Mouse (Mus musculus) hindbrain, embryonic 14.5 days (tissue): Measurements from ENCODE around the gene Lpo. TPM values are rescaled to one million over a fixed set of nuclear protein-coding genes. Genes with fewer than 3 reads are reported as not detected.

Source experiments
- ATAC-seq: fragments of 200-750 bp; cut with Nextera tagmentation; 2 replicates; pipeline ENCODE4 v1.8.0; 2017; ENCODE audit warnings: moderate number of reproducible peaks, mild to moderate bottlenecking, moderate TSS enrichment, moderate library complexity; ENCODE audit not compliant: low FRiP score
- DNase-seq: peaks from one replicate; pipeline ENCODE4 v3.0.0-alpha.2; 2015; ENCODE audit warnings: low spot score
- H3K27ac ChIP-seq: fragments of 300-500 bp; sonication (generic); 2 replicates; pipeline ENCODE4 v1.5.1; 2014; ENCODE audit warnings: mild to moderate bottlenecking, moderate library complexity
- H3K27me3 ChIP-seq: fragments of 300-500 bp; sonication (generic); 2 replicates; pipeline ENCODE4 v1.6.1; 2014; ENCODE audit warnings: mild to moderate bottlenecking, low read length, mixed read lengths; ENCODE audit not compliant: control insufficient read depth, insufficient read depth
- H3K36me3 ChIP-seq: fragments of 300-500 bp; sonication (generic); replicated peaks from 2 replicates; pipeline ENCODE4 v1.6.1; 2014; ENCODE audit not compliant: control insufficient read depth, insufficient read depth
- H3K4me1 ChIP-seq: fragments of 300-500 bp; sonication (generic); replicated peaks from 2 replicates; pipeline ENCODE4 v1.6.1; 2014; ENCODE audit warnings: antibody characterized with exemption, low read length, mixed read lengths; ENCODE audit not compliant: control insufficient read depth, insufficient read depth
- H3K4me2 ChIP-seq: fragments of 300-500 bp; sonication (generic); replicated peaks from 2 replicates; pipeline ENCODE4 v1.6.1; 2014; ENCODE audit warnings: mild to moderate bottlenecking, moderate library complexity
- H3K4me3 ChIP-seq: fragments of 300-500 bp; sonication (generic); replicated peaks from 2 replicates; pipeline ENCODE4 v1.5.1; 2014; ENCODE audit warnings: mild to moderate bottlenecking, low read length
- H3K9ac ChIP-seq: fragments of 300-500 bp; sonication (generic); 2 replicates; pipeline ENCODE4 v1.6.1; 2014
- H3K9me3 ChIP-seq: fragments of 300-500 bp; sonication (generic); 2 replicates; pipeline ENCODE4 v1.6.1; 2016; ENCODE audit warnings: low read length; ENCODE audit not compliant: control insufficient read depth
- WGBS: fragments of 180-500 bp; shearing (Covaris S2); extraction: QIAGEN DNeasy Blood & Tissue Kit; methylation state at CpG from one replicate; pipeline ENCODE4 v1.1.7; 2014; 5-methylcytosine and 5-hydroxymethylcytosine counted together
- polyA plus RNA-seq: library from polyadenylated mRNA; unstranded; fragments of >200 nt; fragmentation: Nextera tagmentation; extraction: Ambion mirVana; gene quantifications from 2 replicates; pipeline ENCODE4 v1.2.1, GENCODE M21; 2014

The Lpo gene
- polyA plus RNA-seq, 1 experiment from 2014 or later = 2.2 TPM

DNA sequence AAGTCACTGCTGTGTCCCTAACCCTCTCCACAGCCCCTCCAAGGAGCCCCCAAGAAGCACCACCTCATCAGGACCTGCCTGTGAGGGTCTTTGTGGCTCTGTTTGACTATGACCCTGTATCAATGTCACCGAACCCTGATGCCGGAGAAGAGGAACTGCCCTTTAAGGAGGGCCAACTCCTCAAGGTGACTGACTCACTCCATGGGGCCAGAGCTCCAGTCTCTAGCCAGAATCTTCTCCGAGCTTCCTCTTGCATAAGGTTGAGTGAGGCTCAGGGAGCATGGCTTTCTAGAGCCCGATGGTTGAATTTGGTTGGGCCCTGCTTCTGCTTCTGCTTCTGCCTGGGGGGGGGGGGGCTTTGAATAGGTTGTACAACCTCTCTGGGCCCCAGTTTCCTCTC is 48.7 kb downstream of the Lpo start:
- H3K36me3 ChIP-seq = peaks cover 66% of the 10 kb centered on the region
- 88% methylated on average over 4 of the region's 4 CpGs for WGBS

DNA sequence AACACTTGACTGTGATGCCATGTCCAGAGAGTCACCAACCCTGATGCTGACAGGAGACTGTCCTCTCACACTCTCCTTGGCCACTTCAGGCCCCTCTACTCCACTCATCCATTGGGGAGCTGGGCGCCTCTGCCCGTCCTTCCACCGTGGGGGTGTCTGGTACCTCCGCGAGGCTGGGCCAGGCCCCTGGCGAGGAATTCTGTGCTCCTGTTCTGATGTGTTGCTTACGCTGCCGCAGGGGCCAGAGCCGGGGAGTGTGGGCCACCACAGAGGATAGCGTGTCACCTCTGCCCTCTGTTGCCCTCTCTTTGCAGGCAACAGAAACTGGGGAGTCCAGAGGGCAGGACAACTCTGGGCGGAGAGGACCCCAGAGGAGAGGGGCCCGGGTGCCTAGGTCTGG is 49.2 kb downstream of the Lpo start:
- Histone ChIP-seq H3K4me3 (no peak overlapping the region), H3K36me3 (peaks cover 65% of the 10 kb centered on the region)

More for the DNA sequence above, 48.7 kb downstream of the Lpo start:
- Histone ChIP-seq H3K4me1 (0 out of 2 replicates have a peak, but pooled peaks cover 6% of the 10 kb centered on the region), H3K27me3 (no peaks in the 10 kb centered on the region), H3K4me2 (no peak overlapping the region), H3K27ac (no peak overlapping the region), H3K4me3 (no peak overlapping the region), H3K9me3 (no peaks in the 10 kb centered on the region), H3K9ac (no peak overlapping the region)
- ATAC-seq (no peak), DNase-seq (no peak)

DNA sequence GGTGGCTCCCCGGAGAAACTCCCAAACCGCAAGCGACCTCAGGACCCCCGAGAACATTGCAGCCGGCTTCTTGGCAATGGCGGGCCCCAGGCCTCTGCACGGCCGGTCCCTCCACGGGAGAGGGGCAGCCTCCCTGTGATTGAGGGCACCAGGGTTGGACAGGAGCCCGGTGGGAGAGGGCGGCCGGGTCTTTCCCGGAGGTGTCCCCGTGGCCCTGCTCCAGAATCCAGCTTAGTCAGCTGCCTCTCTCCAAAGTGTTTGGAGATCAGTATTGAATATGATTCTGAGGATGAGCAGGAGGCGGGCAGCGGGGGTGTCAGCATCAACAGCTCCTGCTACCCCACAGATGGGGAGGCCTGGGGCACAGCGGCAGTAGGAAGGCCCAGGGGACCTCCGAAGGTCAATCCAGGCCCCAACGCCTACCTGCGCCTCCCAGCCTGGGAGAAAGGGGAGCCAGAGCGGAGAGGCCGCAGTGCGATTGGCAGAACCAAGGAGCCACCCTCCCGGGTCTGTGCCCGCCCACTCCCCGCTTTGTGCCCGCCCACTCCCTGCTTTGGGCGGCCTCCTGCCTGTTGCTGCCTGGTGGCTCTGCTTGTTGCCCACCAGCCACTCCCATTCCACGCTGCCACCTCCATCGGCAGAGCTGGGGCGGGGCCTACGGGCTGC is 49.9 kb downstream of the Lpo start:
- Histone ChIP-seq H3K4me1 (0 out of 2 replicates have a peak, but pooled peaks cover 6% of the 10 kb centered on the region), H3K27ac (no peak overlapping the region), H3K4me2 (peak overlapping the region; percentile 50), H3K4me3 (peak overlapping the region; percentile 15), H3K27me3 (no peaks in the 10 kb centered on the region), H3K36me3 (peaks cover 72% of the 10 kb centered on the region), H3K9me3 (no peaks in the 10 kb centered on the region), H3K9ac (peak overlapping the region; percentile 36; the same call in 1 of the 2 replicates)
- peak; percentile 40 for DNase-seq
- 11% methylated on average over 30 of the region's 32 CpGs for WGBS
- peak; percentile 61; the same call in 1 of the 2 replicates for ATAC-seq

More for the DNA sequence above, 49.2 kb downstream of the Lpo start:
- ATAC-seq = no peak
- no peak for DNase-seq
- H3K27ac ChIP-seq = no peak overlapping the region
- peak overlapping the region; percentile 36; the same call in 1 of the 2 replicates for H3K9ac ChIP-seq
- no peaks in the 10 kb centered on the region for H3K9me3 ChIP-seq
- H3K4me2 ChIP-seq = peak overlapping the region; percentile 50
- WGBS = 42% methylated on average over 12 of the region's 12 CpGs
- 0 out of 2 replicates have a peak, but pooled peaks cover 6% of the 10 kb centered on the region for H3K4me1 ChIP-seq
- no peaks in the 10 kb centered on the region for H3K27me3 ChIP-seq

DNA sequence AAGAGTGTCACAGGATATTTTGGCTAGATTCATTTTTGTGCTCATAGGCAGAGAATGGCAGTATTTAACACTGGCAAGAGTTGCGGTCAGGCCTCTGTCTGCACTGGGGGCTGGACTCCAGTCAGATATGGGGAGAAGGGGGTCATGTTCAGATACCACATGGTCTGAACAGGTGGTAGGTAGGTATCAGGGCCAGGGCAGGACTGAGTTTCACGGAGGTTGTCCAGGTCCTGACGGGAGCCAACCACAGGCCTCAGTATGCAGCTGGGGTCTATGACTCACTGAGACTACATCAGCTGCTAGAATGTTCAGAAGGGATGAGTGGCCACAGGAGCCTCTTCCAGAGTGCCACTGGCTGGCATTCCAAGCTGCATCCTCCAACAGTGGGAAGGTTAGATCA is 55.7 kb downstream of the Lpo start:
- WGBS = 84% methylated on average over 3 of the region's 3 CpGs
- no peak overlapping the region for H3K4me2 ChIP-seq
- no peak for ATAC-seq

DNA sequence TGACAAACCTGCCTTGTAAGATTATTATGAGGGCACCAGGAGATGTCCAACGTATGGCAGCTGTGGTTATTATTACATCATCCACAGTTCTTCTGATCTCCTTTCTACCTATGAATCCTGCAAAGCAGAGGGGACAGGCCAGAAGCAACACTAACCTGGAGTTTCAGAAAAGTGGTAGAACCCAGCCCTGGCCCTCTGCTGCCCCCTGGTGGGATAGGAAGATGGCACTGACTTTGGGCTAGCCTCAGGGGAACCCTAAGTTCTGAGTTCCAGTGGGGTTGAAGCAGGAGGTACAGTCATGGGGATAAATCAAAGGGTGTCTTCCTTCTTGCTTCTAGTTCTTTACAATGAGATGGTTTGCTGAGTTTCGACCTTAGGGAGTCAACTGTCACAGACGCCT is 57.1 kb downstream of the Lpo start:
- Histone ChIP-seq H3K27me3 (peaks cover 2% of the 10 kb centered on the region; the same call in 1 of the 2 replicates), H3K4me1 (no peaks in the 10 kb centered on the region), H3K4me3 (no peak overlapping the region), H3K4me2 (no peak overlapping the region), H3K27ac (no peak overlapping the region), H3K36me3 (peaks cover 88% of the 10 kb centered on the region), H3K9me3 (no peaks in the 10 kb centered on the region), H3K9ac (no peak overlapping the region)
- WGBS = 64% methylated on average over 3 of the region's 3 CpGs
- ATAC-seq = no peak
- peak; percentile 62 for DNase-seq

More for the DNA sequence above, 55.7 kb downstream of the Lpo start:
- Histone ChIP-seq H3K9me3 (no peaks in the 10 kb centered on the region), H3K36me3 (peaks cover 92% of the 10 kb centered on the region), H3K4me1 (no peaks in the 10 kb centered on the region), H3K9ac (no peak overlapping the region), H3K27ac (no peak overlapping the region), H3K4me3 (no peak overlapping the region), H3K27me3 (no peaks in the 10 kb centered on the region)
- no peak for DNase-seq

DNA sequence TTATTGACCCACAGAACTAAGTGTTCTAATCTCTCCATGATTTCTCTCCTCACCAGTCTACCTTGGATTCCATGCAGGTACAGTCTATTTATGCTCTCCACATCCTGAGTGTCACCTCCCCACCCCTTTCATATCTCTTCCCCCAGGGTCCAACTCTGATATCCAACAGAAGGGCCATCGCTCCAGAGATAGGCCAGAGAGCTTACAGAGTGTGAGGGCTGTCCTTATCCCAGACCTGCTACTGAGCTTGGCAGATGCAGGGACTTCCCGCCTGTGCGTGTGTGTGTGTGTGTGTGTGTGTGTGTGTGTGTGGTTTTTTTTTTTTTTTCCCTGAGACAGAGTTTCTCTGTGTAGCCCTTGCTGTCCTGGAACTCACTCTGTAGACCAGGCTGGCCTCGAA is 59.3 kb downstream of the Lpo start:
- no peak for ATAC-seq
- Histone ChIP-seq H3K4me1 (peaks cover 9% of the 10 kb centered on the region), H3K4me2 (no peak overlapping the region), H3K9ac (no peak overlapping the region), H3K27ac (no peak overlapping the region), H3K4me3 (no peak overlapping the region), H3K27me3 (peaks cover 3% of the 10 kb centered on the region; the same call in 1 of the 2 replicates), H3K36me3 (peaks cover 74% of the 10 kb centered on the region), H3K9me3 (no peaks in the 10 kb centered on the region)
- no peak for DNase-seq
- 96% methylated on average over 4 of the region's 4 CpGs for WGBS

DNA sequence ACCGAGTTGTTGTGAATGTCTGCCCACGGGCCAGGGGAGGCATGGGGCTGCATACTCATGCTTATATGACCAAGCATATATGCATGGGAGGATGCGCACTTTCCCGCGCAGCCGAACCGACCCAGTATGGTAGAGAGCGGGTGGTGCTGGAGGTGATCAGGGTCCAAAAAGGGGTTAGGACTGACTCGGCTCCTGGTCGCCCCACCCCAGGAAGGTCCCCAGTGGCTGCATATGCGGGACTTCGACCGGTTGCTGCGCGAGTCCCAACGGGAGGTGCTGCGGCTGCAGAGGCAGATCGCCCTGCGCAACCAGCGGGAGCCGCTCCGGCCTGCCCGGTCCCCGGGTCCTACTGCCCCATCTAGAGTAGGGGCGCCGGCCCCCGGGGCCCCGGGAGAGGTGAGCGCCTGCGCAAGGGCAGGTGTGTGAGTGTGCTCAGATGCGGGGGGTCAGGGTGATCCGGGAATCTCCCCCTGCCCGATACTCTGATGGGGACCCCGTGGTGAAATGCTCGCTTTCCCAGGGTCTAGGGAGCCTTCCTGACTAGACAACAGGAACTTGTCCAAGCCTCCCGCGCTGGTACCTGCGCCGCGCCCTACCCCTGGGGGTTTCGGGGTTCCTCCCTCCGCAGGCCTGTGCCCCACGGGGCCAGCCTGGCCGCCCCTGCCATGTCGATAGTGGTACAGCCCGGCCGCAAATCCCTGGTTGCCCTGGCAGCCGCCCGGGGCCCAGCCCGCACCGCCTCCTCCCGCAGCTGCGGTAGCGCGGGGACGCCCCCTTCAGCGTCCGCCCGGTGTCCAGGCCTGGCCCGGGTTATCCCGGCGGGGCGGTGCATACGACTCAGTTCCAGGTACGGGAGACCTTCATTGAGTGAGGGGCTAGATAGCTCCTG is 63.9 kb downstream of the Lpo start:
- peak overlapping the region; percentile 94 for H3K4me2 ChIP-seq
- peak overlapping the region; percentile 71 for H3K9ac ChIP-seq
- peak overlapping the region; percentile 73 for H3K4me3 ChIP-seq
- no peaks in the 10 kb centered on the region for H3K9me3 ChIP-seq
- ATAC-seq = peak; percentile 51
- peaks cover 42% of the 10 kb centered on the region for H3K4me1 ChIP-seq
- WGBS = under 1% methylated on average over 65 of the region's 65 CpGs
- peaks cover 3% of the 10 kb centered on the region; the same call in 1 of the 2 replicates for H3K27me3 ChIP-seq
- peak; percentile 51 for DNase-seq
- H3K27ac ChIP-seq = peak overlapping the region; percentile 84
- H3K36me3 ChIP-seq = peaks cover 29% of the 10 kb centered on the region

DNA sequence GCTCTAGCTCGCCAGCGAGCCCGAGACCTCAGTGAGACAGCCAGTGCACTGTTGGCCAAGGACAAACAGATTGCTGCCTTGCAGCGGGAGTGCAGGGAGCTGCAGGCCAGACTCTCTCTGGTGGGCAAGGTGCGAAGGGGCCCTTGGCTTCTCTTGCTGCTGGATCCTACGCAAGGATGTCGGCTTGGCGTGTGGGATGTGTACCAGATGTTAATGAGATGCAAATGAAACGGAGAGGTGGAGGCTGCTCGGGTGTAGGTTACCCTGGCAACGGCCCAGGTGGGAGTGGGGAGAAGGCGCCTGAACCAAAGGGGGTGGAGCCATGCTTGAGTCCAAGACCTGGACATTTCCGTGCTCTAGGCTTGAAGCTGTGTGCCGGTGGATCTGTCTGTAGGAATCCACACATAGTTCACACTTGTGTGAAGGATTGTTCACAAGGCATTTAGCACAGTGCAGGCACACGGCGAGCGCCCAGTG is 64.5 kb downstream of the Lpo start:
- Histone ChIP-seq H3K9ac (peak overlapping the region; percentile 71), H3K27ac (peak overlapping the region; percentile 84), H3K4me3 (peak overlapping the region; percentile 73), H3K4me1 (peaks cover 42% of the 10 kb centered on the region), H3K27me3 (peaks cover 3% of the 10 kb centered on the region; the same call in 1 of the 2 replicates), H3K4me2 (peak overlapping the region; percentile 94), H3K9me3 (no peaks in the 10 kb centered on the region), H3K36me3 (peaks cover 24% of the 10 kb centered on the region)
- 1% methylated on average over 17 of the region's 17 CpGs for WGBS
- DNase-seq (peak; percentile 80), ATAC-seq (peak; percentile 70)
